Mouse (Mus musculus) layer of hippocampus, adult 11-12 months (tissue): ENCODE measurements around the gene Bspry.

ENCODE experiments used
- DNase-seq: peaks from one replicate; pipeline ENCODE4 v3.0.0; 2022; ENCODE audit warnings: low spot score

Bspry gene

GRCm38 (mm10) chr4:62516079-62516478 is 36.2 kb downstream of the Bspry start:
- DNase-seq: no peak

DNA sequence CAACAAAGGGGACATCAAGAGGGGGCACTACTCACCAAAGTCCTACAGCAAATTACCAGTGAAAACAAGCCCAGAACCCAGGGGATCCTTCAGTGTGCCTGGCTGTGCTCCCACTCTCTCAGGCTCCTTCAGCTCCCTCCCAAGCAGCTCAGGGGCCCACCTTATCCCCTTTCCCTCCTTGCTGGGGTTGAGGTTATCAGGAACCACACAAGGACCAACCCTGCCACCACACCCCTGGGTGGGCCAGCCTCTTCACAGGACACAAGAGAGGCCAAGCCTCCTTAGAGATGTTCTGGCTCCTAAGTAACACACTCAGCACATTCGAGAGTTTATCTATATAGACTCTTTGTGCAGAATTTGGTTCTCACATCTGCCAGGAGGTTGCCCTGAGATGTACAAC is 36.7 kb downstream of the Bspry start:
- no peak for DNase-seq

DNA sequence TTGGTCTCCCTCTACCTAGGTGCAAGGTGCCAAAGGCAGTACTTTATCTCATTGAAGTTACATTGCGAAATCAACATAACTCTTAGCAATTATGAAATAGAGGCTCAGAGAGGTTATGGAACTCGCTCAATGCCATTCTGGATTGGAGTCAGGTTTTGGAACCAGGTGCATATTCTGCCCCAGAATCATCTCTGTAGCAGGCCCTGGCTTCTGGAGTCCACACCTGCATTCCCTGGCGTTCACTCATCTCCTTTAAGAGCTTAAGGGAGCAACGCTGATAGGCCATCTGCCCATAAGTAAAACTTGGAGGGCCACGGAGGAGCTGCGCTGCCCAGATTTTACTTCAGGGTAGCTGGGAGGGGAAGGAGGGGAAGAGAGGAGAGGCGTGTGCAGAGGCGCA is 37.2 kb downstream of the Bspry start:
- DNase-seq: no peak

DNA sequence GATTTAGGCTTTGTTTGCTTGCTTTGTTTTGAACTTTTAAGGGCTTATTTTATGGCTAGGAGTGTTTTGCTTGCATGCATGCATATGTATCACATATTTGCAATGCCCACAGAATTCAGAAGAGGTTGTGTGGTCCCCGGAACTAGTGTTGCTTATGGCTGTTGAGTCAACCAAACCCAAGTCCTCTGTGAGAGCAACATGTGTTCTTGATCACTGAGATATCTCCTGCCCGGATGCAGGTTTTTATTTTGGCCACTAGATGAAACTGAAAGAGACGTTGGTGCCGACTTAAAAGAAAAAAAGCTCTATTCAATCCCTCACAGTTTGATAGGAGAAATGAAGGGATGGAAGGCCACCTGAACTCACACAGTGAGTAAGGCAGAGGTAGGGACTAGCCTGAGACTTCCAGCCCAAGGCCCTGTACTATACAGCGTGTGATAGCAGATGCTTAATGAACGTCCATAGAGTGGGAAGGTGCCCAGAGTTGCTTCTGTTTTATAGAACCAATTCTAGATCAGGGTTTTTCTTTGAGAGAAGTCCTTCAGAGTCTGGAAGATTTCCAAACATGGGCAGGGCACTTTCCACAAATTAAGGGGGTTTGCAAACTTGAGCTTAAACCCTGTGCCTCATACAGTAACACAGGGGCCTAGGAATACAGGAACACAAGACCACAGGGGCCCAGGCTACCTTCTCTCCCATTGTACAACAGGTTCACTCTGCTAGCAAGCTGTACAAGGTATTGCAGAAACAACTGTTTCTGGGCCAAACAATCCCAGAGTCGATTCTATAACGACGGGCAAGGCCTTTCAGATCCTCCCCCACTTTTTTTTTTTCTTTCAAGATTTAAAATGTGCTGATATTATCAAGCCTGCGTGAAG is 37.9 kb downstream of the Bspry start:
- DNase-seq: no peak

GRCm38 (mm10) chr4:62518416-62519121 is 38.7 kb downstream of the Bspry start:
- DNase-seq: no peak

- no peak for DNase-seq
These were observed 39.4 kb downstream of the Bspry start for GRCm38 (mm10) chr4:62519122-62519848.

DNA sequence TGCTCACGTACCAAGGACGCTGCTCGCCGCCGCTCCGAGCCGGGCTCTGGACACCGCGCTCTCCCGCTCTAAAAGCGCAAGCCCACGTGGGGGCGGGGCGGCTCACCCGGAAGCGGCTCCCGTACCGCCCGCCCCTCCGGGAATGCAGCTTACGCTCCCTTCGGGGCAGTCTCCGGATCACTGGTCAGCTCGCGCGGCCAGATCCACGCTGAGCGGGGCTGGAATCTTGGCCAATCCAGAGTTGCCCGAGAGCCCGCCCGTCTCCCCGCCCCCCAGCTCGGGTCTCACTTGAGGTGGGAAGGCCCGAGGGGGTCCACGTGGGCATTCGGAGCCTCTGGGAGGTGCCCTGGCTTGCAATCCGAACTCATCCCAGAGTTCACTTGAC is 40.0 kb downstream of the Bspry start, which contains the start of gene Alad:
Gene Alad, minus strand, starts transcription at position 70 of the 385 bp plus-strand sequence.
- peak; percentile 85 for DNase-seq

GRCm38 (mm10) chr4:62520892-62521400 is 41.1 kb downstream of the Bspry start:
- DNase-seq: no peak

GRCm38 (mm10) chr4:62524651-62525488 is 45.0 kb downstream of the Bspry start, which contains the start of the genes Pole3 and 4933430I17Rik:
Pole3 (minus strand) TSS chr4:62525068.
4933430I17Rik (plus strand) TSS chr4:62525369.
- peak; percentile 96 for DNase-seq

DNA sequence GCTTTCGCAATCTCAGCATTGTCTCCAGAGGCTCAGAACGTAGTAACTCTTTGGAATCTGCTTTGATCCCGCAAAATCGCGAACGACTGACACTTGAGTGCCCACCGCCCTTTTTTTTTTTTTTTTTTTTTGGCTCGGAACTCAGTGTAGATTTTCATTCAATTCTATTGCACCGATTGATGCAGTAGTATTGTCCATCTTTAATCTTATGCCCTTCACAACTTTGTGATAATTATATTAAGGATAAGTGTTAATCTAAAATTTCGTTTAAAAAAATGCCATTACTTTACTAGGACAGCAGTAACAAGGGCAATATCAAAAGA is 45.6 kb downstream of the Bspry start:
- no peak for DNase-seq

GRCm38 (mm10) chr4:62526256-62526655 is 46.4 kb downstream of the Bspry start:
- no peak for DNase-seq

DNA sequence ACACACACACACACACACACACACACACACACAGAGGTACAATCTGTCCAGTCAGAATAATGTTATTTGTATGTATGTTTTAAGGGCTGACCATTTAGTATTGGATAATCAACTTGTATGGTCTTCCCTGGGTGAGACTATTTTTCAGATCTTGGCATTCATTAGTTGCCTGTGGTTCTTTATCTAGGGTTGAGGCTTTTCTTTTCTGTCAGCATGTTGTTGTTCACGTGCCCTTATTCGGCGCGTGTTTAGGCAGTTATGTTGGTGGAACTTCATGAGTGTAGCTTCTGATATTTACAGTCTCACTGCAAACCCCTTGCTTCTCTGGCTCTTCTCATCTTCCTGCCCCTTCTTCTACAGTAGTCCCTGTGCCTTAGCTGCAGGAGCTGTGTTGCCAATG is 47.8 kb downstream of the Bspry start:
- no peak for DNase-seq

DNA sequence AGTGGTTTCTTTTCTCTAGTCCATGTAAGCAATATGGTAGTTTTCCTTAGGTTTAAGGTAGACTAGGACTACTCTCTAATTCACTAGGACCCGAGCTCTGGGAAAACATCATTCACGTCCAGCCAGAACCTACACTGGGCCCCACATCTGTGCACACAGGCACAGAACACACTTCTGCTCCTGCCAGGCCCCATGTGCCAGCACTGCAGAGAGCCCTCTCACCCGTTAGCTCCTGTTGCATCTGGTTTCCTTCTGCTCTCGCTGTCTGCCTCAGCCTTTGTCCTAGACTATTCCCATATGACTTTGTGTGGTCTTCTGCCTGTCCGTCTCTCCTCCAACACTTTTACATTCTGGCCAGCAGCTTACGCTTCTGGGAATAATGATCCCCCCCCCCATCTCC is 53.9 kb downstream of the Bspry start:
- DNase-seq: no peak

GRCm38 (mm10) chr4:62541802-62542201 is 61.9 kb downstream of the Bspry start:
- DNase-seq: no peak

GRCm38 (mm10) chr4:62543782-62544181 is 63.9 kb downstream of the Bspry start:
- no peak for DNase-seq

- no peak for DNase-seq
These were observed 64.9 kb downstream of the Bspry start for GRCm38 (mm10) chr4:62544801-62545200.
